Mouse (Mus musculus): ENCODE results near the gene Cyb5d2. TPM values are rescaled to one million over a fixed set of nuclear protein-coding genes. Genes with fewer than 3 reads are reported as not detected.

Cyb5d2 gene
- polyA plus RNA-seq, 1 experiment from 2014 or later, result 3.7 TPM

- H3K4me2 ChIP-seq (ENCODE audit: low read depth, severe bottlenecking), result no peak overlapping the region
- DNase-seq (ENCODE audit: low spot score), result no peak
- WGBS, result 86% methylated on average over 5 of the region's 5 CpGs
Measured at GRCm38 (mm10) chr11:72770816-72771215, 25.1 kb downstream of the Cyb5d2 start.

GRCm38 (mm10) chr11:72770324-72770723 lies 25.6 kb downstream of the Cyb5d2 start:
- ATAC-seq (ENCODE audit: insufficient number of reproducible peaks, low FRiP score, low TSS enrichment, low read depth) (no peak), DNase-seq (ENCODE audit: low spot score) (no peak)
- no peak overlapping the region for H3K4me2 ChIP-seq (ENCODE audit: low read depth, severe bottlenecking)
- no peak overlapping the region for H3K4me3 ChIP-seq (ENCODE audit: low read depth, low read length)
- H3K36me3 ChIP-seq (ENCODE audit: control insufficient read depth, insufficient read depth, low read length), result no peaks in the 10 kb centered on the region
- H3K27ac ChIP-seq (replicated peaks; ENCODE audit: low read depth, low read length), result no peak overlapping the region
- H3K9ac ChIP-seq (ENCODE audit: low read length), result no peak overlapping the region
- 94% methylated on average over 3 of the region's 3 CpGs for WGBS
- no peaks in the 10 kb centered on the region for H3K27me3 ChIP-seq (ENCODE audit: control insufficient read depth, insufficient read depth, low read length)
- no peaks in the 10 kb centered on the region for H3K9me3 ChIP-seq (ENCODE audit: control insufficient read depth, low read length)
- H3K4me1 ChIP-seq (ENCODE audit: control insufficient read depth, insufficient read depth, low read length), result no peaks in the 10 kb centered on the region

More at GRCm38 (mm10) chr11:72770816-72771215, 25.1 kb downstream of the Cyb5d2 start:
- H3K9me3 ChIP-seq (ENCODE audit: control insufficient read depth, low read length), result no peaks in the 10 kb centered on the region
- no peak overlapping the region for H3K9ac ChIP-seq (ENCODE audit: low read length)
- H3K27ac ChIP-seq (replicated peaks; ENCODE audit: low read depth, low read length), result no peak overlapping the region
- no peak overlapping the region for H3K4me3 ChIP-seq (ENCODE audit: low read depth, low read length)
- no peaks in the 10 kb centered on the region for H3K4me1 ChIP-seq (ENCODE audit: control insufficient read depth, insufficient read depth, low read length)
- ATAC-seq (ENCODE audit: insufficient number of reproducible peaks, low FRiP score, low TSS enrichment, low read depth), result no peak
- no peaks in the 10 kb centered on the region for H3K36me3 ChIP-seq (ENCODE audit: control insufficient read depth, insufficient read depth, low read length)
- no peaks in the 10 kb centered on the region for H3K27me3 ChIP-seq (ENCODE audit: control insufficient read depth, insufficient read depth, low read length)

- no peak for ATAC-seq (ENCODE audit: insufficient number of reproducible peaks, low FRiP score, low TSS enrichment, low read depth)
Measured at GRCm38 (mm10) chr11:72769061-72769460, 26.9 kb downstream of the Cyb5d2 start.

GRCm38 (mm10) chr11:72767716-72768115 lies 28.2 kb downstream of the Cyb5d2 start:
- ATAC-seq (ENCODE audit: insufficient number of reproducible peaks, low FRiP score, low TSS enrichment, low read depth) (no peak), DNase-seq (ENCODE audit: low spot score) (no peak)
- Histone ChIP-seq H3K27ac (replicated peaks; ENCODE audit: low read depth, low read length) (no peak overlapping the region), H3K4me1 (ENCODE audit: control insufficient read depth, insufficient read depth, low read length) (no peaks in the 10 kb centered on the region), H3K9ac (ENCODE audit: low read length) (no peak overlapping the region), H3K9me3 (ENCODE audit: control insufficient read depth, low read length) (no peaks in the 10 kb centered on the region), H3K27me3 (ENCODE audit: control insufficient read depth, insufficient read depth, low read length) (no peaks in the 10 kb centered on the region), H3K4me2 (ENCODE audit: low read depth, severe bottlenecking) (no peak overlapping the region), H3K36me3 (ENCODE audit: control insufficient read depth, insufficient read depth, low read length) (0 out of 2 replicates have a peak, but pooled peaks cover 2% of the 10 kb centered on the region), H3K4me3 (ENCODE audit: low read depth, low read length) (no peak overlapping the region)
- 89% methylated on average over 8 of the region's 8 CpGs for WGBS

More at GRCm38 (mm10) chr11:72769061-72769460, 26.9 kb downstream of the Cyb5d2 start:
- Histone ChIP-seq H3K4me1 (ENCODE audit: control insufficient read depth, insufficient read depth, low read length) (no peaks in the 10 kb centered on the region), H3K27ac (replicated peaks; ENCODE audit: low read depth, low read length) (no peak overlapping the region), H3K4me2 (ENCODE audit: low read depth, severe bottlenecking) (no peak overlapping the region), H3K36me3 (ENCODE audit: control insufficient read depth, insufficient read depth, low read length) (no peaks in the 10 kb centered on the region), H3K4me3 (ENCODE audit: low read depth, low read length) (no peak overlapping the region), H3K9ac (ENCODE audit: low read length) (no peak overlapping the region), H3K27me3 (ENCODE audit: control insufficient read depth, insufficient read depth, low read length) (no peaks in the 10 kb centered on the region), H3K9me3 (ENCODE audit: control insufficient read depth, low read length) (no peaks in the 10 kb centered on the region)
- DNase-seq (ENCODE audit: low spot score), result no peak
- 95% methylated on average over 3 of the region's 3 CpGs for WGBS

- no peaks in the 10 kb centered on the region for H3K9me3 ChIP-seq (ENCODE audit: control insufficient read depth, low read length)
- no peak overlapping the region for H3K9ac ChIP-seq (ENCODE audit: low read length)
- ATAC-seq (ENCODE audit: insufficient number of reproducible peaks, low FRiP score, low TSS enrichment, low read depth) (no peak), DNase-seq (ENCODE audit: low spot score) (no peak)
- H3K36me3 ChIP-seq (ENCODE audit: control insufficient read depth, insufficient read depth, low read length), result peaks cover 2% of the 10 kb centered on the region; the same call in 1 of the 2 replicates
- H3K4me2 ChIP-seq (ENCODE audit: low read depth, severe bottlenecking), result no peak overlapping the region
- WGBS, result 95% methylated on average over 4 of the region's 4 CpGs
- no peak overlapping the region for H3K4me3 ChIP-seq (ENCODE audit: low read depth, low read length)
- H3K27ac ChIP-seq (replicated peaks; ENCODE audit: low read depth, low read length), result no peak overlapping the region
- no peaks in the 10 kb centered on the region for H3K4me1 ChIP-seq (ENCODE audit: control insufficient read depth, insufficient read depth, low read length)
- no peaks in the 10 kb centered on the region for H3K27me3 ChIP-seq (ENCODE audit: control insufficient read depth, insufficient read depth, low read length)
Measured at GRCm38 (mm10) chr11:72764270-72764669, 31.7 kb downstream of the Cyb5d2 start.

GRCm38 (mm10) chr11:72760781-72761180 lies 35.2 kb downstream of the Cyb5d2 start:
- no peaks in the 10 kb centered on the region for H3K27me3 ChIP-seq (ENCODE audit: control insufficient read depth, insufficient read depth, low read length)
- no peak for DNase-seq (ENCODE audit: low spot score)
- WGBS, result 89% methylated on average over 1 of the region's 1 CpGs
- H3K4me2 ChIP-seq (ENCODE audit: low read depth, severe bottlenecking), result no peak overlapping the region
- ATAC-seq (ENCODE audit: insufficient number of reproducible peaks, low FRiP score, low TSS enrichment, low read depth), result no peak
- H3K36me3 ChIP-seq (ENCODE audit: control insufficient read depth, insufficient read depth, low read length), result peaks cover 12% of the 10 kb centered on the region
- no peaks in the 10 kb centered on the region for H3K9me3 ChIP-seq (ENCODE audit: control insufficient read depth, low read length)
- H3K27ac ChIP-seq (replicated peaks; ENCODE audit: low read depth, low read length), result no peak overlapping the region
- no peak overlapping the region for H3K9ac ChIP-seq (ENCODE audit: low read length)
- H3K4me3 ChIP-seq (ENCODE audit: low read depth, low read length), result no peak overlapping the region
- H3K4me1 ChIP-seq (ENCODE audit: control insufficient read depth, insufficient read depth, low read length), result no peaks in the 10 kb centered on the region

GRCm38 (mm10) chr11:72759581-72759980 lies 36.4 kb downstream of the Cyb5d2 start:
- Histone ChIP-seq H3K4me3 (ENCODE audit: low read depth, low read length) (no peak overlapping the region), H3K4me1 (ENCODE audit: control insufficient read depth, insufficient read depth, low read length) (no peaks in the 10 kb centered on the region), H3K27me3 (ENCODE audit: control insufficient read depth, insufficient read depth, low read length) (no peaks in the 10 kb centered on the region), H3K36me3 (ENCODE audit: control insufficient read depth, insufficient read depth, low read length) (peaks cover 14% of the 10 kb centered on the region), H3K9me3 (ENCODE audit: control insufficient read depth, low read length) (no peaks in the 10 kb centered on the region), H3K27ac (replicated peaks; ENCODE audit: low read depth, low read length) (no peak overlapping the region), H3K9ac (ENCODE audit: low read length) (no peak overlapping the region), H3K4me2 (ENCODE audit: low read depth, severe bottlenecking) (no peak overlapping the region)
- DNase-seq (ENCODE audit: low spot score), result no peak
- WGBS, result 90% methylated on average over 6 of the region's 6 CpGs
- no peak for ATAC-seq (ENCODE audit: insufficient number of reproducible peaks, low FRiP score, low TSS enrichment, low read depth)

- H3K27me3 ChIP-seq (ENCODE audit: control insufficient read depth, insufficient read depth, low read length), result no peaks in the 10 kb centered on the region
- H3K4me2 ChIP-seq (ENCODE audit: low read depth, severe bottlenecking), result no peak overlapping the region
- H3K9me3 ChIP-seq (ENCODE audit: control insufficient read depth, low read length), result no peaks in the 10 kb centered on the region
- H3K27ac ChIP-seq (replicated peaks; ENCODE audit: low read depth, low read length), result no peak overlapping the region
- no peak for DNase-seq (ENCODE audit: low spot score)
- no peaks in the 10 kb centered on the region for H3K4me1 ChIP-seq (ENCODE audit: control insufficient read depth, insufficient read depth, low read length)
- H3K9ac ChIP-seq (ENCODE audit: low read length), result no peak overlapping the region
- no peak for ATAC-seq (ENCODE audit: insufficient number of reproducible peaks, low FRiP score, low TSS enrichment, low read depth)
- 94% methylated on average over 5 of the region's 5 CpGs for WGBS
- peaks cover 16% of the 10 kb centered on the region for H3K36me3 ChIP-seq (ENCODE audit: control insufficient read depth, insufficient read depth, low read length)
- H3K4me3 ChIP-seq (ENCODE audit: low read depth, low read length), result no peak overlapping the region
Measured at GRCm38 (mm10) chr11:72758316-72758715, 37.6 kb downstream of the Cyb5d2 start.

- no peaks in the 10 kb centered on the region for H3K4me1 ChIP-seq (ENCODE audit: control insufficient read depth, insufficient read depth, low read length)
- peaks cover 7% of the 10 kb centered on the region for H3K36me3 ChIP-seq (ENCODE audit: control insufficient read depth, insufficient read depth, low read length)
- DNase-seq (ENCODE audit: low spot score) (no peak), ATAC-seq (ENCODE audit: insufficient number of reproducible peaks, low FRiP score, low TSS enrichment, low read depth) (no peak)
- H3K4me2 ChIP-seq (ENCODE audit: low read depth, severe bottlenecking), result no peak overlapping the region
- H3K9me3 ChIP-seq (ENCODE audit: control insufficient read depth, low read length), result no peaks in the 10 kb centered on the region
- no peak overlapping the region for H3K4me3 ChIP-seq (ENCODE audit: low read depth, low read length)
- H3K9ac ChIP-seq (ENCODE audit: low read length), result no peak overlapping the region
- no peak overlapping the region for H3K27ac ChIP-seq (replicated peaks; ENCODE audit: low read depth, low read length)
- 42% methylated on average over 2 of the region's 2 CpGs for WGBS
- H3K27me3 ChIP-seq (ENCODE audit: control insufficient read depth, insufficient read depth, low read length), result no peaks in the 10 kb centered on the region
Measured at GRCm38 (mm10) chr11:72751956-72752355, 44.0 kb downstream of the Cyb5d2 start.
